Mouse (Mus musculus): Measurements from ENCODE around the gene Pappa2. TPM values are rescaled to one million over a fixed set of nuclear protein-coding genes. Genes with fewer than 3 reads are reported as not detected.

The Pappa2 gene
- polyA plus RNA-seq (2015; fragmentation: Nextera tagmentation; extraction: Ambion mirVana): 1.4 and 2.2 TPM in 2 replicates

- no peak within 1 kb of the TSS for H3K4me3 ChIP-seq
- 53% methylated on average over 1 of the region's 1 CpGs for WGBS
- no peak for ATAC-seq
- no peaks in the 10 kb centered on the region for H3K9me3 ChIP-seq (replicated peaks)
- no peak within 1 kb of the TSS for H3K4me2 ChIP-seq
- no peaks in the 10 kb centered on the region for H3K27me3 ChIP-seq
- no peaks in the 10 kb centered on the region for H3K4me1 ChIP-seq
- H3K36me3 ChIP-seq (ENCODE audit: poor library complexity, severe bottlenecking): no peaks in the 10 kb centered on the region
- no peak within 1 kb of the TSS for H3K9ac ChIP-seq
- H3K27ac ChIP-seq: no peak within 1 kb of the TSS
These were observed at the start of gene Pappa2 for GRCm38 (mm10) chr1:158980390-158980789. TSS of gene Pappa2 (minus strand) at chr1:158980490.

DNA sequence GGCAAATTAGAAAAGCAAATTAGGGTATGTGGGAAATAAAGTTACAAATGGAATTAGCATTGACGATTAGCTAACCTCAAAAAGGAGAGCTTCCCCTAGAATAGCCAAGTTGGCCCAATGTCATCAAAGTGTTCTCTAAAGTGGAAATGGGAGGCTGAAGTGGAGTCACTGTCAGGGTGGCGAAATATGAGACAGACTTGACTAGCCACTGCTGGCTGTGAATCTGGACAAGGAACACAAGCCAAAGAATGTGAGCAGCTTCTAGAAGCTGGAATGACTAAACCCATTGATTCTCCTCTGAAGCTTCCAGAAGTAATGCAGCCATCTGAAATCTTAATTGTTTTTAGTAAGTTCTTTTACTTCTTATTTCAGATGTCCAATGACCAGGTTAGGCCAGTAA is 48.8 kb upstream of the Pappa2 start:
- no peak for ATAC-seq
- H3K9me3 ChIP-seq (replicated peaks): no peaks in the 10 kb centered on the region
- WGBS: 90% methylated on average over 2 of the region's 2 CpGs

DNA sequence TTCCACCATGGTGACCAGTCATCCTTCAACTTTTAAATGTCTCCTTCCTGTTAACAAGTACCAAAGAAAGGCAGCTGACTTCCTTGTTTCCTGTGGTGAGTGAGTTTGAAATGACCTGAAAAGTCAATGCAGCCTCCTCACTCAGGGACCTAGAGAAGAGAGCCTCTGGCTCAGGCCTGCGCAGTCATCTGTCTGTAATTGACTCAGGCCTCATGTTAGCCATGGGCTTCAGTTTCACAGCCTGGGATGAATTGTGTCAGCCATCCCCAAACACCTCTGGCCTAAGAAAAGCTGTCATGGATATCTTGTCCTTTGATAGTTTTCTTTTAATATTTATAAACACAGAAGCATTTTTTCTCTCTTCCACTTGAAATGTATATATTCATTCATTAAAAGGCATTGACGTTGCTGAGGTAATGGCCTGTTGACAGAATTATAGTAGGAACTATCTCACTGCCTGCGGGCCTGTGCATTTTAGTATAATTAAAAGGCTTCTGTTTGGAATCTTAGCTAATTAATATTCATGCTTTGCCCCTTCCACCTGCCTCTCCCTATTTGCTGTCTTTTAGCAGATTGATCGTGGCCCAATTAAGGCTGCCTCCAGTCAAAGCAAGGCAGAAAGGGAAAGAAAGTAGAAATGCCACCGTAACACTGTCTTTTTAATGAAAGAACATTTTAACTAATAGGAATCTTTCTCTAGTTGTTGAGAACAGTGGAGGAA is 34.8 kb upstream of the Pappa2 start:
- Histone ChIP-seq H3K9me3 (replicated peaks) (no peaks in the 10 kb centered on the region), H3K27ac (peak overlapping the region; percentile 25; the same call in 1 of the 2 replicates), H3K4me3 (no peak overlapping the region), H3K27me3 (peaks cover 2% of the 10 kb centered on the region; the same call in 1 of the 2 replicates), H3K4me1 (peaks cover 17% of the 10 kb centered on the region), H3K36me3 (ENCODE audit: poor library complexity, severe bottlenecking) (no peaks in the 10 kb centered on the region), H3K4me2 (no peak overlapping the region), H3K9ac (no peak overlapping the region)
- ATAC-seq: peak; percentile 96
- WGBS: 19% methylated on average over 5 of the region's 5 CpGs

More for the DNA sequence above, 48.8 kb upstream of the Pappa2 start:
- H3K4me2 ChIP-seq: no peak overlapping the region
- H3K27ac ChIP-seq: no peak overlapping the region
- H3K27me3 ChIP-seq: no peaks in the 10 kb centered on the region
- no peaks in the 10 kb centered on the region for H3K4me1 ChIP-seq
- no peak overlapping the region for H3K9ac ChIP-seq
- no peak overlapping the region for H3K4me3 ChIP-seq
- H3K36me3 ChIP-seq (ENCODE audit: poor library complexity, severe bottlenecking): no peaks in the 10 kb centered on the region

GRCm38 (mm10) chr1:158987042-158987441 is 6.8 kb upstream of the Pappa2 start:
- Histone ChIP-seq H3K27me3 (no peaks in the 10 kb centered on the region), H3K9me3 (replicated peaks) (no peaks in the 10 kb centered on the region), H3K4me2 (no peak overlapping the region), H3K4me1 (no peaks in the 10 kb centered on the region), H3K4me3 (no peak overlapping the region), H3K27ac (no peak overlapping the region), H3K9ac (no peak overlapping the region), H3K36me3 (ENCODE audit: poor library complexity, severe bottlenecking) (no peaks in the 10 kb centered on the region)
- no peak for ATAC-seq
- WGBS: 84% methylated on average over 3 of the region's 3 CpGs

DNA sequence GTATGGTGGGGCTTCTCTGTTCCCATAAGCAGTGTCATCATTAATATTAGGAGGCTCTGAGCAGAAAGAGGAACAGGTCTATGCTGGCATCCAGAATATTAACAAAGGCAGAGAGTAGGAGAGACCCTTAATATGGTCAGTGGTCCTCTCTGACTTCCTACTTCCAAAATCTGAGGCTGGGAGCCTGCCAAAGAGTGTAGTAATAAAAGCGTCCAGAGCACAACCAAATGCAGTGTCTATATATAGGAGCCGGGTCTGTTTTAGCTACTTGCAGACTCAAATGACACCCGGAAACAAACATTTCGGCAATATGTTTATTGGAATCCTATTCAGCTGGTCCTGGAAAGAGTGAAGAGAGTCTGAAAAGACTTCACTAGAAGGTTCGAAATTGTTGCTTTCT is 17.9 kb downstream of the Pappa2 start:
- H3K9me3 ChIP-seq (replicated peaks): no peaks in the 10 kb centered on the region
- no peaks in the 10 kb centered on the region for H3K27me3 ChIP-seq
- ATAC-seq: no peak
- WGBS: 85% methylated on average over 5 of the region's 5 CpGs
- no peaks in the 10 kb centered on the region for H3K36me3 ChIP-seq (ENCODE audit: poor library complexity, severe bottlenecking)
- no peak overlapping the region for H3K27ac ChIP-seq
- H3K4me3 ChIP-seq: no peak overlapping the region
- peaks cover 23% of the 10 kb centered on the region for H3K4me1 ChIP-seq
- H3K4me2 ChIP-seq: no peak overlapping the region
- H3K9ac ChIP-seq: no peak overlapping the region

GRCm38 (mm10) chr1:158960984-158961383 is 19.3 kb downstream of the Pappa2 start:
- WGBS: 22% methylated on average over 4 of the region's 4 CpGs
- Histone ChIP-seq H3K4me3 (peak overlapping the region; percentile 13; the same call in 1 of the 2 replicates), H3K36me3 (ENCODE audit: poor library complexity, severe bottlenecking) (no peaks in the 10 kb centered on the region), H3K9ac (peak overlapping the region; percentile 43; the same call in 1 of the 2 replicates), H3K27me3 (no peaks in the 10 kb centered on the region), H3K4me1 (peaks cover 23% of the 10 kb centered on the region), H3K4me2 (peak overlapping the region; percentile 53), H3K27ac (peak overlapping the region; percentile 14; the same call in 1 of the 2 replicates), H3K9me3 (replicated peaks) (no peaks in the 10 kb centered on the region)
- ATAC-seq: peak; percentile 29; the same call in 1 of the 2 replicates

DNA sequence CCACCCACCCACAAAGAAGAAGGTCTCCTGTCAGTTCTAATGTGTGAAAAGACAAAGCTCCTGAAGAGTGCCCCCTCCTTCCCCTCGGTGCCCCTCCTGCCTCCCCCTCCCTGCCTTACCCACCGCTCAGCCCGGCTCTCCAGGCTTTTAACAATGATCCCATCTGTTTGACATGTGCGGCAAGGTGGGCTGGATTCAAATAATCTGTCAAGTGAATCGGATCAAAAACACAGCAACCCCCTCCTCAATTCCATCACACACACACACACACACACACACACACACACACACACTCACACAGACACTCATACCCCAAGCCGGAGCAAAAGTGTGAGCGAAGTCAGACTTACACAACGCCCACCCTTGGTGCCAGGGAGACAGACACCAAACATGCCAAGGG is 19.7 kb downstream of the Pappa2 start:
- peak overlapping the region; percentile 14; the same call in 1 of the 2 replicates for H3K27ac ChIP-seq
- 10% methylated on average over 8 of the region's 8 CpGs for WGBS
- peaks cover 23% of the 10 kb centered on the region for H3K4me1 ChIP-seq
- ATAC-seq: peak; percentile 83
- no peaks in the 10 kb centered on the region for H3K9me3 ChIP-seq (replicated peaks)
- H3K9ac ChIP-seq: peak overlapping the region; percentile 43; the same call in 1 of the 2 replicates
- H3K4me3 ChIP-seq: peak overlapping the region; percentile 13; the same call in 1 of the 2 replicates
- no peaks in the 10 kb centered on the region for H3K27me3 ChIP-seq
- no peaks in the 10 kb centered on the region for H3K36me3 ChIP-seq (ENCODE audit: poor library complexity, severe bottlenecking)
- peak overlapping the region; percentile 53 for H3K4me2 ChIP-seq

- WGBS: 86% methylated on average over 7 of the region's 7 CpGs
- Histone ChIP-seq H3K4me3 (no peak overlapping the region), H3K9ac (no peak overlapping the region), H3K27ac (no peak overlapping the region), H3K4me2 (no peak overlapping the region), H3K9me3 (replicated peaks) (no peaks in the 10 kb centered on the region), H3K36me3 (ENCODE audit: poor library complexity, severe bottlenecking) (no peaks in the 10 kb centered on the region), H3K27me3 (no peaks in the 10 kb centered on the region), H3K4me1 (peaks cover 16% of the 10 kb centered on the region)
- no peak for ATAC-seq
These were observed 23.9 kb downstream of the Pappa2 start for GRCm38 (mm10) chr1:158956361-158956760.

DNA sequence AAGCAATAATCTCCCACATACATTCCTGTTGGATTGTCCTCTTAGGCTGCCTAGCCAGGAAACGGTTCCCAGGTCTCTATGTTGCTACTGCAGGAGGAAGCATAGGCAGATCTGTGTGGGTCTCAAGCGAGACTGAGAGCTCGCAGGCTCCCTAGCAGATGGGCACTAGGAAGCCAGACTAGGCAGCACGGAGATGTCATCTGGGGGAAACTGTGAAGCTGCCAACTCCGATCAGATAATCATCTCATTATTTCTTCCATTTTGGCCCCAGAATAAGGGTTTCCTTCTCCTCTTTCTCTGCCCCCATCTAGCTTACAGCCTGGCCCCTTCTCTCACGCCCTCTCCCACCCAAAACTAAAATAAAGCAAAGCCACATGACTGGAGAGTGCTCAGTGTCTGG is 25.5 kb downstream of the Pappa2 start:
- Histone ChIP-seq H3K4me3 (no peak overlapping the region), H3K27me3 (no peaks in the 10 kb centered on the region), H3K27ac (no peak overlapping the region), H3K9me3 (replicated peaks) (no peaks in the 10 kb centered on the region), H3K9ac (no peak overlapping the region), H3K36me3 (ENCODE audit: poor library complexity, severe bottlenecking) (no peaks in the 10 kb centered on the region), H3K4me2 (no peak overlapping the region), H3K4me1 (no peaks in the 10 kb centered on the region; the same call in 1 of the 2 replicates)
- ATAC-seq: peak; percentile 76
- WGBS: 58% methylated on average over 6 of the region's 6 CpGs

- H3K27ac ChIP-seq: no peak overlapping the region
- no peak overlapping the region for H3K4me3 ChIP-seq
- H3K36me3 ChIP-seq (ENCODE audit: poor library complexity, severe bottlenecking): no peaks in the 10 kb centered on the region
- 46% methylated on average over 6 of the region's 6 CpGs for WGBS
- H3K4me2 ChIP-seq: no peak overlapping the region
- H3K27me3 ChIP-seq: no peaks in the 10 kb centered on the region
- H3K9me3 ChIP-seq (replicated peaks): no peaks in the 10 kb centered on the region
- no peaks in the 10 kb centered on the region for H3K4me1 ChIP-seq
- H3K9ac ChIP-seq: no peak overlapping the region
- ATAC-seq: peak; percentile 86
These were observed 26.6 kb downstream of the Pappa2 start for GRCm38 (mm10) chr1:158953479-158954207.

DNA sequence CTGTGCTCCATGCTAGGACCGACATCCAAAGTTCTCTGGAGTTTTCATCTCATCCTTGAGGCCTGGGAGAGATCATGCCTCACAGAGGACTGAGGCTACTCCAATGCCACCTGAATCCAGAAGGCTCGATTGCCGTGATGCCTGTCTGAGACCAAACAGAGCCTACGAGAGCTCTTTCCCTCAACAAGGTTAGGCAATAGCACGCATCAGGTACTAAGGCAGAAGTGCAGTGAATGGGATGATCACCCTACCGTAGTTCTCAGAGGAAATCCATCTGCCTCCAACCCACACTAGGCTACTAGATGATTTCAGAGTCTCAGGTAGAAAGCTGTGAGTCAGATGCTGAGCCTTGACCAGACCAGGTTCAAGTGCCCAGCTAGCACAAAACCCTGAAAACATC is 31.2 kb downstream of the Pappa2 start:
- no peaks in the 10 kb centered on the region for H3K4me1 ChIP-seq
- H3K27ac ChIP-seq: no peak overlapping the region
- WGBS: 92% methylated on average over 6 of the region's 6 CpGs
- no peak overlapping the region for H3K9ac ChIP-seq
- no peak for ATAC-seq
- H3K4me3 ChIP-seq: no peak overlapping the region
- H3K27me3 ChIP-seq: no peaks in the 10 kb centered on the region
- H3K9me3 ChIP-seq (replicated peaks): no peaks in the 10 kb centered on the region
- H3K4me2 ChIP-seq: no peak overlapping the region
- no peaks in the 10 kb centered on the region for H3K36me3 ChIP-seq (ENCODE audit: poor library complexity, severe bottlenecking)

DNA sequence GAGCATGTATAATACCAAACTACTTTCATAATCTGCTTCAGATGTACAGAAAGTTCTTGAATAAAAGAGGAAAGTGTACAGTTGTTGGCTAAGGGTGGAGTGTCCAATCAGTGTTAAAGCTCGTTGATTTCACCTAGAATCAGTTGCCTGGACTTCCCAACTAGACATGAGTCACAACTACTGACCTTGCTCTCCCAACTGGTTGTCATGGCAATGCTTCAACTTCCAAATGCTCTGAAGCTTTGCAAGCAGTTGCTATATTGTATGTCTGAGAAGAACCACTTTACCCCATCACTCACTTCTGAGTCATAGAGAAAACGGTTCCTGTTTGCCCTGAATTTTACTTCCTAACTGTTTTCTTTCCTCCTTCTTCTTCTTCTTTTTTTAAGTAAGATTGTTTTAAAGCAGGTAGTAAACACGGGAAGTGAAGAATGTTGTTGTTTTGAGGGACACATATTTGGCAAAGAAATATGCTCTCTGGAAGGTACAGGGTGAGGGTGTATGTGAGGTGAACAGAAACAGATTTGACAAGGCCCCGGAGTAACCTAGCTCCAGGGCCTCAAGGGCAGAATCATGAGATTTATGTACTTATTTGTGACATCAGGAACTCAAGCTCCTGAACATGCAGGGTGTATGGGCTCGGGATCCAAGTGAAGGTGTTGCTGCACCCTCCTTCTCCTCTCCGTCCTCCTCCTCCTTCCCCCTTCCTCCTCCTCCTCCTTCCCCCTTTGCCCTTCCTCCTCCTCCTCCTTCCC is 32.1 kb downstream of the Pappa2 start:
- no peaks in the 10 kb centered on the region for H3K36me3 ChIP-seq (ENCODE audit: poor library complexity, severe bottlenecking)
- H3K4me2 ChIP-seq: no peak overlapping the region
- no peaks in the 10 kb centered on the region for H3K4me1 ChIP-seq
- WGBS: 89% methylated on average over 5 of the region's 6 CpGs
- no peak overlapping the region for H3K27ac ChIP-seq
- no peak overlapping the region for H3K9ac ChIP-seq
- H3K9me3 ChIP-seq (replicated peaks): no peaks in the 10 kb centered on the region
- ATAC-seq: no peak
- H3K27me3 ChIP-seq: no peaks in the 10 kb centered on the region
- H3K4me3 ChIP-seq: no peak overlapping the region
